8 mouse cellular contexts compared by ENCODE assay signal in genomic region chr2:59697722-59698634, GRCm38 (mm10).
DNase-seq lines count a peak whose midpoint lies in the region; ATAC-seq and TF ChIP-seq lines count a peak whose summit lies in the region.

No protein-coding gene starts in this region.

- 4% methylated on average over 16 of the region's 16 CpGs for WGBS in heart, embryonic 13.5 days
- WGBS in liver, embryonic 12.5 days (ENCODE audit: insufficient replicate concordance) = 8% methylated on average over 16 of the region's 16 CpGs
- 6% methylated on average over 16 of the region's 16 CpGs for WGBS in stomach, embryonic 14.5 days

- H3K36me3 ChIP-seq in heart, embryonic 13.5 days = peaks cover 24% of the 10 kb centered on the region
- no peaks in the 10 kb centered on the region for H3K36me3 ChIP-seq in liver, embryonic 12.5 days
- H3K36me3 ChIP-seq in stomach, embryonic 14.5 days (ENCODE audit: control insufficient read depth, insufficient read depth, low read length) = no peaks in the 10 kb centered on the region; the same call in 1 of the 2 replicates

- H3K27ac ChIP-seq in heart, embryonic 13.5 days (replicated peaks) = peak overlapping the region; percentile 78
- no peak overlapping the region for H3K27ac ChIP-seq in liver, embryonic 12.5 days
- H3K27ac ChIP-seq in stomach, embryonic 14.5 days (ENCODE audit: low read length) = peak overlapping the region; percentile 66; the same call in 1 of the 2 replicates

- H3K4me1 ChIP-seq in heart, embryonic 13.5 days = peaks cover 57% of the 10 kb centered on the region
- H3K4me1 ChIP-seq in liver, embryonic 12.5 days = peaks cover 22% of the 10 kb centered on the region
- peaks cover 21% of the 10 kb centered on the region for H3K4me1 ChIP-seq in stomach, embryonic 14.5 days (ENCODE audit: control insufficient read depth, insufficient read depth, low read length)

- H3K9ac ChIP-seq in heart, embryonic 13.5 days = peak overlapping the region; percentile 44; the same call in 1 of the 2 replicates
- H3K9ac ChIP-seq in liver, embryonic 12.5 days = no peak overlapping the region
- H3K9ac ChIP-seq in stomach, embryonic 14.5 days (replicated peaks; ENCODE audit: low read depth, low read length) = no peak overlapping the region

- no peak for TF ChIP-seq POLR2A in brain, embryonic 14.5 days (IDR thresholded peaks at IDR 0.05; ENCODE audit: borderline replicate concordance, extremely low read depth, insufficient read depth, insufficient read length, poor library complexity, severe bottlenecking)

- no peaks in the 10 kb centered on the region for H3K27me3 ChIP-seq in heart, embryonic 13.5 days (replicated peaks)
- no peaks in the 10 kb centered on the region for H3K27me3 ChIP-seq in liver, embryonic 12.5 days (replicated peaks)
- no peaks in the 10 kb centered on the region for H3K27me3 ChIP-seq in stomach, embryonic 14.5 days (ENCODE audit: control insufficient read depth, insufficient read depth, low read length)

- no peak for TF ChIP-seq CTCF in brain, embryonic 14.5 days (IDR thresholded peaks at IDR 0.05; ENCODE audit: borderline replicate concordance, extremely low read depth, insufficient read depth, insufficient read length)

- H3K4me3 ChIP-seq in heart, embryonic 13.5 days = peak overlapping the region; percentile 26
- H3K4me3 ChIP-seq in liver, embryonic 12.5 days = no peak overlapping the region
- no peak overlapping the region for H3K4me3 ChIP-seq in stomach, embryonic 14.5 days (ENCODE audit: low read depth, low read length)

- H3K4me2 ChIP-seq in heart, embryonic 13.5 days = peak overlapping the region; percentile 64
- H3K4me2 ChIP-seq in liver, embryonic 12.5 days = peak overlapping the region; percentile 46
- peak overlapping the region; percentile 25 for H3K4me2 ChIP-seq in stomach, embryonic 14.5 days (replicated peaks; ENCODE audit: low read depth, low read length)

- ATAC-seq in cerebellum, adult (ENCODE audit: insufficient number of reproducible peaks, low FRiP score, low TSS enrichment) = 0 out of 2 replicates have a peak, but pooled peaks have one; percentile 17
- ATAC-seq in heart, embryonic 13.5 days (ENCODE audit: extremely low read depth, insufficient number of reproducible peaks, low FRiP score, low TSS enrichment) = peak; percentile 57; the same call in 1 of the 2 replicates
- peak; percentile 86 for ATAC-seq in liver, embryonic 12.5 days
- ATAC-seq in stomach, embryonic 14.5 days (ENCODE audit: insufficient number of reproducible peaks, insufficient read depth, low FRiP score, low read depth) = peak; percentile 90

- DNase-seq in cerebellum, postnatal 4 days (ENCODE audit: low spot score in 2 of 2) = no peak
- peak; percentile 83 for DNase-seq in brain, embryonic 14.5 days (ENCODE audit: low read depth)
- no peak for DNase-seq in gastrocnemius, postnatal 10 days
- no peak for DNase-seq in frontal cortex, postnatal 10 days (ENCODE audit: low spot score in 2 of 2)

- no peaks in the 10 kb centered on the region for H3K9me3 ChIP-seq in heart, embryonic 13.5 days
- no peaks in the 10 kb centered on the region for H3K9me3 ChIP-seq in liver, embryonic 12.5 days (replicated peaks)
- H3K9me3 ChIP-seq in stomach, embryonic 14.5 days (ENCODE audit: control insufficient read depth, low read depth, low read length) = no peaks in the 10 kb centered on the region

Comparison
In these comparisons a context has a peak if more than half of its experiments do, and no peak if none do; other contexts are left out.
1. ATAC-seq: peak in every context shown above with its lines; median percentile 90 in stomach, embryonic 14.5 days; 86 in liver, embryonic 12.5 days; 57 in heart, embryonic 13.5 days; 17 in cerebellum, adult.